Comparison of ENCODE assay signal across 8 mouse cellular contexts in genomic region chr1:135199014-135199819, GRCm38 (mm10). TPM values are rescaled to one million over a fixed set of nuclear protein-coding genes. Genes with fewer than 3 reads are reported as not detected.
DNase-seq lines count a peak whose midpoint lies in the region; ATAC-seq lines count a peak whose summit lies in the region.

No protein-coding gene starts in this region.

- H3K4me3 ChIP-seq in forebrain, embryonic 16.5 days (replicated peaks; ENCODE audit: low read length) = no peak overlapping the region

- DNase-seq in 416B (ENCODE audit: low read depth) (peak; percentile 78), R1 (ENCODE audit: low read depth, low spot score) (peak; percentile 98), adipocyte (ENCODE audit: low spot score) (no peak)
- DNase-seq in kidney, postnatal 10 days = peak; percentile 64
- no peak for DNase-seq in cerebellum, adult 8-10 months
- no peak for DNase-seq in right cerebral cortex, adult 18-20 months

- WGBS in forebrain, embryonic 16.5 days = 2% methylated on average over 20 of the region's 21 CpGs

- peaks cover 6% of the 10 kb centered on the region for H3K4me1 ChIP-seq in forebrain, embryonic 16.5 days (replicated peaks; ENCODE audit: control insufficient read depth, insufficient read depth, low read length)

- H3K27ac ChIP-seq in forebrain, embryonic 16.5 days (ENCODE audit: low read length) = no peak overlapping the region

- ATAC-seq in forebrain, embryonic 16.5 days = 0 out of 2 replicates have a peak, but pooled peaks have one; percentile 36
- ATAC-seq in megakaryocyte-erythroid progenitor cell, adult 5-6 weeks (replicated peaks; ENCODE audit: low FRiP score, low TSS enrichment, poor library complexity, severe bottlenecking) = peak; percentile 78

- H3K27me3 ChIP-seq in forebrain, embryonic 16.5 days (replicated peaks; ENCODE audit: control insufficient read depth, insufficient read depth, low read length) = no peaks in the 10 kb centered on the region

- H3K9ac ChIP-seq in forebrain, embryonic 16.5 days (replicated peaks; ENCODE audit: low read depth, low read length) = peak overlapping the region; percentile 33

- H3K36me3 ChIP-seq in forebrain, embryonic 16.5 days (ENCODE audit: control insufficient read depth, insufficient read depth) = no peaks in the 10 kb centered on the region

- peak overlapping the region; percentile 34 for H3K4me2 ChIP-seq in forebrain, embryonic 16.5 days (ENCODE audit: low read length)

- H3K9me3 ChIP-seq in forebrain, embryonic 16.5 days (ENCODE audit: control insufficient read depth, low read length) = no peaks in the 10 kb centered on the region

RNA-seq across cellular contexts. Expression of gene Gpr37l1, which starts 31.7 kb away (rescaled TPM):
- 0.24 and 0.48 TPM in 2 replicates for polyA plus RNA-seq in forebrain, embryonic 16.5 days (2015; fragmentation: Nextera tagmentation; extraction: Ambion mirVana)
- not detected in 2 replicates for total RNA-seq in megakaryocyte-erythroid progenitor cell, adult 5-6 weeks (2014; fragmentation: Nextera tagmentation)
- total RNA-seq in megakaryocyte-erythroid progenitor cell, adult 5-6 weeks (2017) = not detected in 2 replicates

RNA-seq across cellular contexts. Expression of gene Arl8a, which starts 52.6 kb away (rescaled TPM):
- 323 and 336 TPM in 2 replicates for polyA plus RNA-seq in forebrain, embryonic 16.5 days (2015; fragmentation: Nextera tagmentation; extraction: Ambion mirVana)
- 23.8 and 38.4 TPM in 2 replicates for total RNA-seq in megakaryocyte-erythroid progenitor cell, adult 5-6 weeks (2014; fragmentation: Nextera tagmentation)
- total RNA-seq in megakaryocyte-erythroid progenitor cell, adult 5-6 weeks (2017) = 7.9 and 14.8 TPM in 2 replicates

RNA-seq across cellular contexts. Expression of gene Elf3, which starts 59.2 kb away (rescaled TPM):
- polyA plus RNA-seq in forebrain, embryonic 16.5 days (2015; fragmentation: Nextera tagmentation; extraction: Ambion mirVana) = 0.10 and 0.53 TPM in 2 replicates
- not detected in 2 replicates for total RNA-seq in megakaryocyte-erythroid progenitor cell, adult 5-6 weeks (2014; fragmentation: Nextera tagmentation)
- not detected in 2 replicates for total RNA-seq in megakaryocyte-erythroid progenitor cell, adult 5-6 weeks (2017)

Comparison
In these comparisons a context has a peak if more than half of its experiments do, and no peak if none do; other contexts are left out.
1. DNase-seq: peak in 416B (single experiment), R1 (single experiment) and kidney, postnatal 10 days (single experiment); none in cerebellum, adult 8-10 months (single experiment), adipocyte (single experiment) and right cerebral cortex, adult 18-20 months (single experiment).